Mouse (Mus musculus): ENCODE measurements at regions not wholly inside any gene's neighbourhood (a gene's known extent, or its start where the extent isn't known, plus 50 kb on each side); places are given as distances from the start of the nearest gene placed in this dataset.

- intact Hi-C loops (cut with DNase I) = no loop called here
- no peak for DNase-seq
These were observed 223.5 kb upstream of the Mvb12b start for GRCm38 (mm10) chr2:34111286-34111685.

DNA sequence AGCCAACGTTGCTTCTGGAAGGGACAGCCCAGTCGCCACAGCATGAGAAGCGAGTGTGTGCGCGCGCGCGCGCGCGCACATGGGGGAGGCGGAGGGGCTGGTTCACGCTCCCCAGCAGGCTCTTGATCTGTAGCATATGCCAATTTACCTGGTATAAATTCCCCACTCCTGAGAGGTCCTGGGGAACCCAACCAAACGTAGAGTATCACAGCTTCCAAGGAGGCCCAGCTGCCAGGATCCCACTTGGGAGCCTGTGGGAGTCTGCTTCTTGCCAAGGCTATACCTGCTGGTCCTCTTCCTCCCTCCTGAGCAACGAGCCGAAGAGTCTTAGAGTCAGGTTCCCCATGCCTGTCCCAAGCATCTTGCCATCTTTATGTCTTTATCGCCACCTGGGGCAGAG, 222.8 kb upstream of the Mvb12b start:
- intact Hi-C loops (cut with DNase I) = no loop called here
- no peak for DNase-seq

- intact Hi-C loops (cut with DNase I) = no loop called here
- no peak for DNase-seq
These were observed 220.0 kb upstream of the Mvb12b start for GRCm38 (mm10) chr2:34107566-34108303.

DNA sequence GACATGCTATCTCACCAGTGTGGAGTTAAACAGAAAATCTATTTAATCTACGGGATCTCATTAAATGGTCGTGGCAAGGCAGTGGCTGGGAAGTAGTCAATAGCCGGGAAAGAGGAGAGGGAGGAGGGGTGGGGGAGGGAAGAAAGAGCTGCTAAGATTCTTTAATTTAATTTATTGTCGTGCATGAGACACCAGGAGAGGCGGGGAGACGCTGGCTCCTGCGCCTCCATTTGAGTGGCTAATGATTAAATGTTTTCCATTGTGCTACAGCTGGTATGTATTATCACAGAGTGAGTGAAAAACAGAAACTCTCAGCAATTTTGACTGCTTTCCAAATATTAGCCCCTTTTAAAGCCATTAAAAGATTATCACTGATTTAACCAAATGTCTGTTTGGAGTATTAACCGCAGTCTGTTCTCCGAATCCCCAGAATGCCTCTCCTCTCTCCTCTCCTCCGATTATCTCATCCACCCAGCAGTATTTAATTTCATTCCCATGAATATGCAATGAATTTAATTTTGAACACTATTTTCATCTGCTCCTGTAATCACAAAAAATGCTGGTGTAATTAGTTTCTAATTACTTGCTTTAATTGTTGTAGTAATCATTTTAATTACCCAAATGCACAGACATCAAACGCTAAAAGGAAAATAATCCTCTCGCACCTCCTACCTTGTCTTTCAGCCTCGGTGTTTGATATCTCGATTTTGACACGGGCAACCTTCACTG, 219.3 kb upstream of the Mvb12b start:
- DNase-seq = no peak
- intact Hi-C loops (cut with DNase I) = no loop called here

DNA sequence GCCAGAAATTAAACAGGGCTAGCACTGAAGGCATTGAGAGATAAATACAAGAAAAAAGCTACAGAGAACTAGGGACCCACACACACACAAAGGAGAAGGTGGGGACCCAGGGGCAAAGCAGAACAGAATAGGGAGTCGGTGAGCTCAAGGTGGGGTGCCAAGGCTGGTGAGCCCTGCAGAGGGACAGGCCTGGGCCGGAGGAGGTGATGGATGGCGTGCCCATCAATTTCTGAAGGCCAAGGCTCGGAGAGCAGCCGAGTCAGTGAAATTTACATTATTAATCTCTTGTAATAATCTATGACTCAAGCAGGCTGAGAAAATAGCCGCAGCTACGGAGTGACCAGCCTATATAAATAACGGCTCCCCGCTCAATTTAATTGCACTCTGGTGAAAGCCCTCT, 218.5 kb upstream of the Mvb12b start:
- no peak for DNase-seq
- intact Hi-C loops (cut with DNase I) = no loop called here

- no peak for DNase-seq
- intact Hi-C loops (cut with DNase I) = no loop called here
These were observed 217.7 kb upstream of the Mvb12b start for GRCm38 (mm10) chr2:34105271-34106051.

- intact Hi-C loops (cut with DNase I) = no loop called here
- no peak for DNase-seq
These were observed 210.3 kb upstream of the Mvb12b start for GRCm38 (mm10) chr2:34098004-34098547.

- DNase-seq = peak; percentile 62 to 68
- intact Hi-C loops (cut with DNase I) = no loop called here
These were observed 208.8 kb upstream of the Mvb12b start for GRCm38 (mm10) chr2:34096561-34096960.

DNA sequence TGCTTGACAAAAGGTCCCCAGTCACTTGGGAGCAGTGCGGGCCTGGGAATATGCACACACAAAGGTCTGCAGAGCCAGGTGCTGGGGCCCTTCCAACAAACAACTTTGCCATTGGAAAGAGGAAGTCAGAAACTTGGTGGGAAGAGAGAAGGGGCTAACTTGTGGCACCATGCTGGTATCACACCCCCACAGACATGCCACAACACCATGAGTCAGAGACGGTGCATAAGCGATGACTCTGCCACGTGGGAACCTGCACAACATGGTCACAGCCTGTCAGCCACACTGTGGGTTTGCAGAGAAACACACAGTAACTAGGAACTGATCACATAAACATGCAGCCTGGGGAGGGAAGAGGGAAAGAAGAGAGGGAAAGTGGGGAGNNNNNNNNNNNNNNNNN, 201.1 kb upstream of the Mvb12b start:
- DNase-seq = no peak
- intact Hi-C loops (cut with DNase I) = no loop called here

DNA sequence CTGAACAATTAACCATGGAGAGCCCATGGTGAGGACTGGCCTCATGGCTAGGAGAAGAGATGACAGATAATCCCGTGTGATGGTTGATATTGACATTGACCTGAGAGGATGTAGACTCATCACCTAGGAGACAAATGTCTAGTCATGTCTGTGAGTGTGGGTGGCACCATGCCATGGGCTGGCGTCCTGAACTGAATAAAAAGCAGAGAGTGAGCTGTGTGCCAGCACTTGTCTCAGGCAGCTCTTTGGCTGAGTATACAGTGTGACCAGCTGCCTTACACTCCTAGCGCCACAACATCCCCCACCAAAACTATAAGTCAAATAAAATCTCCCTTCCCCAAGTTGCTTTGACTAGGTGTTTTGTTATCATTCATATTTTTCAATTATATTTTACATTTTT, 198.4 kb upstream of the Mvb12b start:
- no peak for DNase-seq
- intact Hi-C loops (cut with DNase I) = no loop called here

DNA sequence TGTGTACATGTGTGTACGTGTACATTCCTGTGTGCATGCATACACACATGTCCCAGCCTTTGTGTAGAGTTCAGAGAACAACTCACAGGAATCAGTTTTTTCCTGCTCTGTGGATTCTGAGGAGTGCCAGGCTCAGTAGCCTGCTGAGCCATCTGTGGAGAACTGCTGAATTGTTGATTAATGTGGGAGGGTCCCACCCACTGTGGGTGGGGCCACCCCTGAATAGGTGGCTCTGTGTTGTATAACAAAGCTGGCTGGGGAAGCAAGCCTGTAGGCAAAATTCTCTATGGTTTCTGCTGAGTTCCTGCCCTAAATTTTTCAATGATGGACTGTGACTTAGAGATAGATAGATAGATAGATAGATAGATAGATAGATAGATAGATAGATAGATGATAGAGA, 196.8 kb upstream of the Mvb12b start:
- no peak for DNase-seq
- intact Hi-C loops (cut with DNase I) = no loop called here

GRCm38 (mm10) chr2:34082486-34082885, 194.7 kb upstream of the Mvb12b start:
- no peak for DNase-seq

GRCm38 (mm10) chr2:34080176-34080575, 192.4 kb upstream of the Mvb12b start:
- intact Hi-C loops (cut with DNase I) = no loop called here
- no peak for DNase-seq

More at GRCm38 (mm10) chr2:34082486-34082885, 194.7 kb upstream of the Mvb12b start:
- intact Hi-C loops (cut with DNase I) = no loop called here

DNA sequence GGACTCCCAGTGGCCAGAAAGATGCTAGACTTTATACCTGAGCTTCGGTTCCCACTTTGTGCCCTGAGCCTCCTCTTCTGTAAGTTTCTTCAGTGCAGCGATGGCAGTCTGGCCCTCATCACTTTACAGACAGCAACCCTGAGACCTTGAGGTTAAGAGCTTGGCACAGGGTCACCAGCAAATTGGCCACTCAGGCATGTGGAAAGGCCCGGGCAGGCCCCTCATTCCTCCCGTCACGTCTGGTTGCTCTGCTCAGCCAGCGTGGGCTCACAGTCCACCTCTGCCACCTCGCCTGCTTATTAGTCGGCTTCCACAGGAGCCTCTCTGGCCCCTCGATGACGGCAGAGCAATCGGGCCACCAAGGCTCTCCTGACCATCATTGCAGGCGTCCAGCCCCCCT, 191.5 kb upstream of the Mvb12b start:
- DNase-seq = no peak
- intact Hi-C loops (cut with DNase I) = no loop called here

DNA sequence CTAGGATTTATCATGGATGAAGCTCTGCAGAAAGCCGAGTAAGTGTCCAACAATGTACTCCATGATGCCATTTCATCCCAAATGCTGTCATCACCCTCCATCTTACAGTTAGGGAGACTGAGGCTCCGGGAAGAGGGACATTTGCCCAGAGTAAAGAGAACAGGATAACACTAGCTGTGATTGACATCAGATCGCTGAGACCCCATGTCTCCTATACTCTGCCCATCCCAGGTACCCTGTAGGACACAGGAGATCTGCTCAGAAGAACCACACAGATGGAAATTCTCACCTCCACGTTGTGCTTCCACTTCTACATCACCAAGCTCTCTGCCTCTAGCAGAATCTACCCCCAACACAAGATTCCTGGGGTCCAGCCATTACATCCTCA, 191.1 kb upstream of the Mvb12b start:
- no peak for DNase-seq
- intact Hi-C loops (cut with DNase I) = no loop called here

DNA sequence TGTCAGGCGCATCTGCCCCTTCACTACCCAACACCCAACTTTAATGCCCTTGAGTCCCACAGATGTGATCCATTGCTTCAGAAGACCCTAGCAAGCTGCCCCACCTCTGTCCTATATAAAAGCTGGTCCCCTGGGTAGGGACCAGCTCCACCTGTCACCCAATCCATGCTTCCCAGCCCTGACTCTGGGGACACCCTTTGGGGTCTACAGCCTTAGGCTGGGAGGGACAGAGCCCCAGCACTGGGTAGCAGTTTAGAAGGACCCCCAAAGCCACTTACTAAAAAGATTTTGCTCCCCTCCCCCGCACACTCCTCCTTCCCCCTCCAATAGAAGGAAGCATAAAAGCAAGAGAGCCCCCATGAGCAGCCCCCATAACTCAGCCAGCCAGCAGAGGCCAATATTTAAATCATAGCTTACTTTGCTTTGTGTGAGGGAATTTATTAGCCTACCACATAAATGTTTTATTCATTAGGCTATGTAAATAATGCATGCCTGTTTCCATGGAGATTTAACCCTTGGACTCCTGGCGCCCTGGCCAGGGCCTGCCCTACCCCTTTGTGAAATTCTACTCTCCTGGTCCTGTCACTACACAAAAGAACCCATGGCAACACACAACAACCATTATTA, 190.6 kb upstream of the Mvb12b start:
- DNase-seq = no peak
- intact Hi-C loops (cut with DNase I) = no loop called here

DNA sequence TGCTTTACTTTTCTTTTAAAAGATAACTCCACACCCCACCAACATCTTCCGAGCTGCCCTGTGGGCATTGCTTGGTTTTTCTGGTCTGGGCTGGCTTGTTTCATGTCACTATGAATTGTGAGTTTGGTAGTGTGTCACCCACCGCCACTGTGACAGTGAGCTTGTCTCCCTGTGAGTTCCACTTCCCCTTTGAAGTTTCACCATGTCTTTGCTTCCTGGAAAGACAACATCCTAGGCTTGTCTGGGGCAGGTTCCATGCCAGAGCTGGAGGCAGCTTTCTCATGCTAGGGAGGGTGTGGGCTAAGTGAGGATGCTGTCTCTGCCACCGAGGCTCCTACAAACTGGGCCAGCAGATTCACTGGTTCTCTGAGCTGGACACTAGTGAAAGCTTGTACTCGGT, 188.6 kb upstream of the Mvb12b start:
- DNase-seq = no peak
- intact Hi-C loops (cut with DNase I) = no loop called here

GRCm38 (mm10) chr2:34074066-34074465, 186.3 kb upstream of the Mvb12b start:
- intact Hi-C loops (cut with DNase I) = no loop called here
- DNase-seq = no peak

DNA sequence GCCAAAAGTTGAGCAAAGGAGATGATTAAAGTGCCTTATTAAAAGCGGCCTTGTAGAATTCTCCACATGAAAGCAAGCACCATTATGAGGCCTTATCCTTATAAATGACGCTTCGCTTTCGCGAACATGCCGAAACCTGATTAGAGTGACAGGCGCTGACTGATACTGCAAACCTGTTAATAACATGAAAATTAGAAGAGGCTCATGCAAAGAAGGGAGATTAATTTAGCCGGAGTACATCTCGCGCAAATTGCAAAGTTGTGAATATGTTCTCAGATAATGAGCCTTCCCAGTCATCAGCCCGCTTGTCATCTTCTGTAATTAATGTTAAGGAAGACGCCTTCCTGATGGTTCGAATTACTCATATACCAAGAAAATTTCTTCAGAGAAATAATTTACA, 177.8 kb upstream of the Mvb12b start:
- intact Hi-C loops (cut with DNase I) = no loop called here
- no peak for DNase-seq

GRCm38 (mm10) chr2:34065090-34065489, 177.3 kb upstream of the Mvb12b start:
- intact Hi-C loops (cut with DNase I) = no loop called here
- peak; percentile 32 to 40 for DNase-seq

GRCm38 (mm10) chr2:34056552-34056951, 168.8 kb upstream of the Mvb12b start:
- intact Hi-C loops (cut with DNase I) = no loop called here
- DNase-seq = no peak
